Mouse (Mus musculus) bone marrow macrophage, adult 2 months (primary cell): ENCODE results near the gene Cbfa2t2.

Source experiments
- CTCF ChIP-seq: IDR thresholded peaks from 2 replicates; pipeline ENCODE4 v1.5.1; 2012; ENCODE audit warnings: low read depth, mild to moderate bottlenecking, low read length, moderate library complexity
- POLR2A ChIP-seq: IDR thresholded peaks from 2 replicates; pipeline ENCODE4 v1.6.1; 2012; ENCODE audit warnings: mild to moderate bottlenecking, low read depth, low read length, borderline replicate concordance

DNA sequence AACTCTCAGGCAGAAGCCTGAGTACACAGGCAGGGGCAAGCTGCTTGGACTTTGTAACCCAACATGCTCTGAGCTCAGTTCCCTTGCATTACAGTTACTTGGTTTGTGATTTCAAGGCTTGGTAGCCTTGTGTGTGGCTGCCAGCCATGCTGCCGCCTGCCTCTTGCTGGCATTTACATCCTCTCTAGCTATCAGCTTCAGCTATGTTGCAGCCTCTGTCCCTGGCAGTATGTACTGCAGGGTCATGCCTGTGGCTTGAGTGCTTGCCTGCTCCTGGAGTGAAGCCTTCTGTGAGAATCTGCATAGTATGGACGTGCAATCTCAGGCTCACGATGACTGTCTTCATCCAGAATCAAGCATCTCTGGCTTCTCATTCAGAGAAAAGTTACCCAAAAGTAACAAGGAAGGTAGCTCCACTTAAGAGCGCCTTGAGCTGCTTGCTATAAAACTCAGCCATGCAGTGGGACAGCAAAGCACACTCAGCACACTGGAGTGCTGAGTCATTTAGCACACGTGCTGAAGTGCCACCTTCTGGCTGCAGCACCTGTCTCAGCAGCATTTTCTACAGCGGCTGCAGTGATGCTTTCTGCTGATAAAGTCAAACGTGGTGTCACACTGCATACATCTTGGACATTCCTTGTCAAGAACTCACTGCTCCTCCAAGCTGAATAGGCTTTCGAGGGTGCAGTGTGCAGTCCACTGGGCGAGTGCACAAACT, 71.4 kb downstream of the Cbfa2t2 start:
- TF ChIP-seq CTCF (no peak), POLR2A (no peak)
